Mouse (Mus musculus): ENCODE results near the gene Bcas3. TPM values are rescaled to one million over a fixed set of nuclear protein-coding genes. Genes with fewer than 3 reads are reported as not detected.

Bcas3 gene
- polyA plus RNA-seq, 1 experiment from 2014 or later = 33.3 TPM

- 77% methylated on average over 7 of the region's 7 CpGs for WGBS
- no peaks in the 10 kb centered on the region for H3K4me1 ChIP-seq (replicated peaks; ENCODE audit: control insufficient read depth, insufficient read depth, low read length)
- H3K9me3 ChIP-seq (ENCODE audit: control insufficient read depth, low read length) = no peaks in the 10 kb centered on the region
- H3K27me3 ChIP-seq (ENCODE audit: control insufficient read depth, insufficient read depth, low read length) = no peaks in the 10 kb centered on the region
- ATAC-seq (ENCODE audit: low FRiP score) (no peak), DNase-seq (ENCODE audit: low spot score) (no peak)
- no peak overlapping the region for H3K4me3 ChIP-seq (ENCODE audit: low read depth, low read length)
- no peaks in the 10 kb centered on the region for H3K36me3 ChIP-seq (ENCODE audit: control insufficient read depth, insufficient read depth, low read length)
- H3K9ac ChIP-seq (ENCODE audit: low read depth, low read length) = no peak overlapping the region
- no peak overlapping the region for H3K27ac ChIP-seq (ENCODE audit: low read depth, low read length)
- no peak overlapping the region for H3K4me2 ChIP-seq (replicated peaks; ENCODE audit: low read depth, low read length)
Observed at GRCm38 (mm10) chr11:85614431-85614830, 261.5 kb downstream of the Bcas3 start.

- Histone ChIP-seq H3K36me3 (ENCODE audit: control insufficient read depth, insufficient read depth, low read length) (no peaks in the 10 kb centered on the region), H3K4me2 (replicated peaks; ENCODE audit: low read depth, low read length) (no peak overlapping the region), H3K9ac (ENCODE audit: low read depth, low read length) (no peak overlapping the region), H3K9me3 (ENCODE audit: control insufficient read depth, low read length) (no peaks in the 10 kb centered on the region), H3K27me3 (ENCODE audit: control insufficient read depth, insufficient read depth, low read length) (no peaks in the 10 kb centered on the region), H3K27ac (ENCODE audit: low read depth, low read length) (no peak overlapping the region), H3K4me1 (replicated peaks; ENCODE audit: control insufficient read depth, insufficient read depth, low read length) (no peaks in the 10 kb centered on the region), H3K4me3 (ENCODE audit: low read depth, low read length) (no peak overlapping the region)
- no peak for ATAC-seq (ENCODE audit: low FRiP score)
- 63% methylated on average over 7 of the region's 7 CpGs for WGBS
- no peak for DNase-seq (ENCODE audit: low spot score)
Observed at GRCm38 (mm10) chr11:85615421-85615820, 262.5 kb downstream of the Bcas3 start.

- 28% methylated on average over 2 of the region's 2 CpGs for WGBS
- ATAC-seq (ENCODE audit: low FRiP score) (no peak), DNase-seq (ENCODE audit: low spot score) (no peak)
- Histone ChIP-seq H3K36me3 (ENCODE audit: control insufficient read depth, insufficient read depth, low read length) (no peaks in the 10 kb centered on the region), H3K9me3 (ENCODE audit: control insufficient read depth, low read length) (no peaks in the 10 kb centered on the region), H3K4me2 (replicated peaks; ENCODE audit: low read depth, low read length) (no peak overlapping the region), H3K4me1 (replicated peaks; ENCODE audit: control insufficient read depth, insufficient read depth, low read length) (no peaks in the 10 kb centered on the region), H3K27me3 (ENCODE audit: control insufficient read depth, insufficient read depth, low read length) (no peaks in the 10 kb centered on the region), H3K4me3 (ENCODE audit: low read depth, low read length) (no peak overlapping the region), H3K9ac (ENCODE audit: low read depth, low read length) (no peak overlapping the region), H3K27ac (ENCODE audit: low read depth, low read length) (no peak overlapping the region)
Observed at GRCm38 (mm10) chr11:85621486-85621885, 268.5 kb downstream of the Bcas3 start.

- 84% methylated on average over 8 of the region's 8 CpGs for WGBS
- no peak overlapping the region for H3K9ac ChIP-seq (ENCODE audit: low read depth, low read length)
Observed at GRCm38 (mm10) chr11:85621994-85622393, 269.0 kb downstream of the Bcas3 start.

GRCm38 (mm10) chr11:85625206-85625605, 272.2 kb downstream of the Bcas3 start:
- no peak for DNase-seq (ENCODE audit: low spot score)
- Histone ChIP-seq H3K4me1 (replicated peaks; ENCODE audit: control insufficient read depth, insufficient read depth, low read length) (no peaks in the 10 kb centered on the region), H3K27ac (ENCODE audit: low read depth, low read length) (no peak overlapping the region), H3K27me3 (ENCODE audit: control insufficient read depth, insufficient read depth, low read length) (no peaks in the 10 kb centered on the region), H3K4me2 (replicated peaks; ENCODE audit: low read depth, low read length) (no peak overlapping the region), H3K36me3 (ENCODE audit: control insufficient read depth, insufficient read depth, low read length) (no peaks in the 10 kb centered on the region), H3K9ac (ENCODE audit: low read depth, low read length) (no peak overlapping the region), H3K4me3 (ENCODE audit: low read depth, low read length) (no peak overlapping the region), H3K9me3 (ENCODE audit: control insufficient read depth, low read length) (no peaks in the 10 kb centered on the region)
- WGBS = 47% methylated on average over 5 of the region's 5 CpGs
- no peak for ATAC-seq (ENCODE audit: low FRiP score)

More at GRCm38 (mm10) chr11:85621994-85622393, 269.0 kb downstream of the Bcas3 start:
- Histone ChIP-seq H3K4me1 (replicated peaks; ENCODE audit: control insufficient read depth, insufficient read depth, low read length) (no peaks in the 10 kb centered on the region), H3K27ac (ENCODE audit: low read depth, low read length) (no peak overlapping the region), H3K4me3 (ENCODE audit: low read depth, low read length) (no peak overlapping the region), H3K4me2 (replicated peaks; ENCODE audit: low read depth, low read length) (no peak overlapping the region), H3K9me3 (ENCODE audit: control insufficient read depth, low read length) (no peaks in the 10 kb centered on the region), H3K36me3 (ENCODE audit: control insufficient read depth, insufficient read depth, low read length) (no peaks in the 10 kb centered on the region), H3K27me3 (ENCODE audit: control insufficient read depth, insufficient read depth, low read length) (no peaks in the 10 kb centered on the region)
- ATAC-seq (ENCODE audit: low FRiP score) (no peak), DNase-seq (ENCODE audit: low spot score) (no peak)

GRCm38 (mm10) chr11:85626846-85627245, 273.9 kb downstream of the Bcas3 start:
- Histone ChIP-seq H3K9ac (ENCODE audit: low read depth, low read length) (no peak overlapping the region), H3K27ac (ENCODE audit: low read depth, low read length) (no peak overlapping the region), H3K9me3 (ENCODE audit: control insufficient read depth, low read length) (no peaks in the 10 kb centered on the region), H3K4me1 (replicated peaks; ENCODE audit: control insufficient read depth, insufficient read depth, low read length) (no peaks in the 10 kb centered on the region), H3K4me2 (replicated peaks; ENCODE audit: low read depth, low read length) (no peak overlapping the region), H3K4me3 (ENCODE audit: low read depth, low read length) (no peak overlapping the region), H3K36me3 (ENCODE audit: control insufficient read depth, insufficient read depth, low read length) (no peaks in the 10 kb centered on the region), H3K27me3 (ENCODE audit: control insufficient read depth, insufficient read depth, low read length) (no peaks in the 10 kb centered on the region)
- ATAC-seq (ENCODE audit: low FRiP score) (no peak), DNase-seq (ENCODE audit: low spot score) (no peak)
- 84% methylated on average over 2 of the region's 2 CpGs for WGBS

- Histone ChIP-seq H3K27ac (ENCODE audit: low read depth, low read length) (no peak overlapping the region), H3K36me3 (ENCODE audit: control insufficient read depth, insufficient read depth, low read length) (no peaks in the 10 kb centered on the region), H3K27me3 (ENCODE audit: control insufficient read depth, insufficient read depth, low read length) (no peaks in the 10 kb centered on the region), H3K9me3 (ENCODE audit: control insufficient read depth, low read length) (no peaks in the 10 kb centered on the region), H3K9ac (ENCODE audit: low read depth, low read length) (no peak overlapping the region), H3K4me3 (ENCODE audit: low read depth, low read length) (no peak overlapping the region), H3K4me2 (replicated peaks; ENCODE audit: low read depth, low read length) (no peak overlapping the region), H3K4me1 (replicated peaks; ENCODE audit: control insufficient read depth, insufficient read depth, low read length) (no peaks in the 10 kb centered on the region)
- no peak for DNase-seq (ENCODE audit: low spot score)
- ATAC-seq (ENCODE audit: low FRiP score) = no peak
- 84% methylated on average over 3 of the region's 3 CpGs for WGBS
Observed at GRCm38 (mm10) chr11:85627405-85627804, 274.4 kb downstream of the Bcas3 start.

- Histone ChIP-seq H3K27me3 (ENCODE audit: control insufficient read depth, insufficient read depth, low read length) (no peaks in the 10 kb centered on the region), H3K4me3 (ENCODE audit: low read depth, low read length) (no peak overlapping the region), H3K36me3 (ENCODE audit: control insufficient read depth, insufficient read depth, low read length) (no peaks in the 10 kb centered on the region), H3K4me2 (replicated peaks; ENCODE audit: low read depth, low read length) (no peak overlapping the region), H3K9ac (ENCODE audit: low read depth, low read length) (no peak overlapping the region), H3K27ac (ENCODE audit: low read depth, low read length) (no peak overlapping the region), H3K4me1 (replicated peaks; ENCODE audit: control insufficient read depth, insufficient read depth, low read length) (no peaks in the 10 kb centered on the region), H3K9me3 (ENCODE audit: control insufficient read depth, low read length) (no peaks in the 10 kb centered on the region)
- DNase-seq (ENCODE audit: low spot score) = no peak
- no peak for ATAC-seq (ENCODE audit: low FRiP score)
- 43% methylated on average over 13 of the region's 13 CpGs for WGBS
Observed at GRCm38 (mm10) chr11:85628303-85629063, 275.5 kb downstream of the Bcas3 start.

- H3K4me1 ChIP-seq (replicated peaks; ENCODE audit: control insufficient read depth, insufficient read depth, low read length) = no peaks in the 10 kb centered on the region
- no peaks in the 10 kb centered on the region for H3K27me3 ChIP-seq (ENCODE audit: control insufficient read depth, insufficient read depth, low read length)
- no peak for DNase-seq (ENCODE audit: low spot score)
- no peak overlapping the region for H3K27ac ChIP-seq (ENCODE audit: low read depth, low read length)
- no peak for ATAC-seq (ENCODE audit: low FRiP score)
- no peak overlapping the region for H3K9ac ChIP-seq (ENCODE audit: low read depth, low read length)
- H3K4me3 ChIP-seq (ENCODE audit: low read depth, low read length) = no peak overlapping the region
- no peaks in the 10 kb centered on the region for H3K9me3 ChIP-seq (ENCODE audit: control insufficient read depth, low read length)
- no peaks in the 10 kb centered on the region for H3K36me3 ChIP-seq (ENCODE audit: control insufficient read depth, insufficient read depth, low read length)
- 51% methylated on average over 2 of the region's 2 CpGs for WGBS
- no peak overlapping the region for H3K4me2 ChIP-seq (replicated peaks; ENCODE audit: low read depth, low read length)
Observed at GRCm38 (mm10) chr11:85632568-85632981, 279.6 kb downstream of the Bcas3 start.
